Mouse (Mus musculus): ENCODE data around the gene Polr2i.
"Not testable (repeated sequence)": the region's sequence is repeated elsewhere in the genome, so short reads cannot be mapped to it uniquely, and the experiment has no call there.

The Polr2i gene

GRCm38 (mm10) chr7:30231669-30232454, at the start of gene Polr2i, which contains the start of gene Tbcb:
Gene Polr2i (plus strand): TSS chr7:30231948.
Gene Tbcb (minus strand): TSS chr7:30232272.
- peak; percentile 96 for DNase-seq

GRCm38 (mm10) chr7:30183189-30183588, 48.6 kb upstream of the Polr2i start:
- not testable (repeated sequence) for DNase-seq

GRCm38 (mm10) chr7:30183879-30184289, 47.9 kb upstream of the Polr2i start, which contains the start of gene Cox7a1:
Gene Cox7a1 (plus strand): TSS chr7:30184144.
- peak; percentile 91 for DNase-seq

- no peak for DNase-seq
Measured at GRCm38 (mm10) chr7:30184641-30185348, 47.0 kb upstream of the Polr2i start.

GRCm38 (mm10) chr7:30188344-30189115, 43.2 kb upstream of the Polr2i start:
- DNase-seq = no peak

GRCm38 (mm10) chr7:30189116-30189491, 42.6 kb upstream of the Polr2i start:
- DNase-seq = no peak

GRCm38 (mm10) chr7:30192088-30192487, 39.7 kb upstream of the Polr2i start:
- no peak for DNase-seq

- DNase-seq = no peak
Measured at GRCm38 (mm10) chr7:30193013-30193412, 38.7 kb upstream of the Polr2i start.

- DNase-seq = peak; percentile 75
Measured at GRCm38 (mm10) chr7:30193581-30194100, 38.1 kb upstream of the Polr2i start.

GRCm38 (mm10) chr7:30194101-30194831, 37.5 kb upstream of the Polr2i start:
- DNase-seq = peak; percentile 37

- DNase-seq = peak; percentile 96
Measured at GRCm38 (mm10) chr7:30194884-30195283, 36.9 kb upstream of the Polr2i start.

- no peak for DNase-seq
Measured at GRCm38 (mm10) chr7:30195461-30195860, 36.3 kb upstream of the Polr2i start.

GRCm38 (mm10) chr7:30196171-30196570, 35.6 kb upstream of the Polr2i start:
- no peak for DNase-seq

- peak; percentile 13 for DNase-seq
Measured at GRCm38 (mm10) chr7:30197592-30198129, 34.1 kb upstream of the Polr2i start.

- DNase-seq = peak; percentile 80
Measured at GRCm38 (mm10) chr7:30198481-30198971, 33.2 kb upstream of the Polr2i start, which contains the start of gene Capns1. Gene Capns1 (minus strand): TSS chr7:30198811.

GRCm38 (mm10) chr7:30199498-30200139, 32.1 kb upstream of the Polr2i start:
- no peak for DNase-seq

- no peak for DNase-seq
Measured at GRCm38 (mm10) chr7:30200200-30200599, 31.5 kb upstream of the Polr2i start.

- not testable (repeated sequence) for DNase-seq
Measured at GRCm38 (mm10) chr7:30200661-30201060, 31.1 kb upstream of the Polr2i start.

- DNase-seq = no peak
Measured at GRCm38 (mm10) chr7:30202895-30203690, 28.7 kb upstream of the Polr2i start.

- no peak for DNase-seq
Measured at GRCm38 (mm10) chr7:30204380-30204779, 27.4 kb upstream of the Polr2i start.

Measured in thymus, postnatal 14 days (tissue).